Mouse (Mus musculus) urinary bladder, postnatal 36 days (tissue): ENCODE measurements around the gene Svs3a.
"Not testable (repeated sequence)": the region's sequence is repeated elsewhere in the genome, so short reads cannot be mapped to it uniquely, and the experiment has no call there.

Source experiments
- DNase-seq, 2 experiments: peaks; one replicate each; pipeline ENCODE4 v3.0.0; 2022; ENCODE audit warnings: low spot score in 2 of 2, mixed read lengths in 1 of 2

Svs3a gene

GRCm38 (mm10) chr2:164288968-164289367 lies at the start of gene Svs3a:
Gene Svs3a (plus strand): TSS chr2:164289268.
- not testable (repeated sequence) for DNase-seq

- DNase-seq: not testable (repeated sequence)
Measured at GRCm38 (mm10) chr2:164256540-164256939, 32.5 kb upstream of the Svs3a start, which contains the start of gene Svs3b. Gene Svs3b (minus strand): TSS chr2:164256640.

- DNase-seq: no peak
Measured at GRCm38 (mm10) chr2:164278359-164278758, 10.7 kb upstream of the Svs3a start, which contains the start of gene Svs4. Gene Svs4 (minus strand): TSS chr2:164278459.

GRCm38 (mm10) chr2:164312599-164312998 lies 23.5 kb downstream of the Svs3a start:
- no peak for DNase-seq

GRCm38 (mm10) chr2:164315460-164315859 lies 26.4 kb downstream of the Svs3a start:
- not testable (repeated sequence) for DNase-seq

- not testable (repeated sequence) for DNase-seq
Measured at GRCm38 (mm10) chr2:164316451-164316850, 27.4 kb downstream of the Svs3a start, which contains the start of gene Svs6. Gene Svs6 (plus strand): TSS chr2:164316751.

- no peak for DNase-seq
Measured at GRCm38 (mm10) chr2:164320983-164321382, 31.9 kb downstream of the Svs3a start.

- DNase-seq: not testable (repeated sequence)
Measured at GRCm38 (mm10) chr2:164332440-164332839, 43.4 kb downstream of the Svs3a start, which contains the start of gene Svs5. Gene Svs5 (plus strand): TSS chr2:164332740.
